Mouse (Mus musculus): Measurements from ENCODE around the gene Abcc3. TPM values are rescaled to one million over a fixed set of nuclear protein-coding genes. Genes with fewer than 3 reads are reported as not detected.
"Not testable (repeated sequence)": the region's sequence is repeated elsewhere in the genome, so short reads cannot be mapped to it uniquely, and the experiment has no call there.

The Abcc3 gene
- total and polyA plus RNA-seq, 2 experiments from 2014 or later = 0.99 to 3.6 TPM

- no peaks in the 10 kb centered on the region for H3K27me3 ChIP-seq (ENCODE audit: insufficient read depth, low read length)
- no peak for TF ChIP-seq CTCF (IDR thresholded peaks at IDR 0.05)
- H3K27ac ChIP-seq (ENCODE audit: low read depth, low read length) = no peak overlapping the region
- H3K4me1 ChIP-seq (ENCODE audit: insufficient read depth, low read length) = no peaks in the 10 kb centered on the region
- H3K9me3 ChIP-seq (ENCODE audit: low read length) = no peaks in the 10 kb centered on the region
- no peaks in the 10 kb centered on the region for H3K36me3 ChIP-seq (ENCODE audit: insufficient read depth, low read length)
- H3K9ac ChIP-seq (replicated peaks; ENCODE audit: low read length, poor library complexity, severe bottlenecking) = no peak overlapping the region
- no peak overlapping the region for H3K4me2 ChIP-seq (ENCODE audit: low read depth, low read length, poor library complexity, severe bottlenecking)
- 71% methylated on average over 6 of the region's 6 CpGs for WGBS
- no peak for DNase-seq (ENCODE audit: low spot score)
- ATAC-seq (ENCODE audit: low FRiP score) = no peak
- H3K4me3 ChIP-seq (ENCODE audit: low read depth, low read length) = no peak overlapping the region
These were observed 8.2 kb upstream of the Abcc3 start for GRCm38 (mm10) chr11:94400996-94401395.

DNA sequence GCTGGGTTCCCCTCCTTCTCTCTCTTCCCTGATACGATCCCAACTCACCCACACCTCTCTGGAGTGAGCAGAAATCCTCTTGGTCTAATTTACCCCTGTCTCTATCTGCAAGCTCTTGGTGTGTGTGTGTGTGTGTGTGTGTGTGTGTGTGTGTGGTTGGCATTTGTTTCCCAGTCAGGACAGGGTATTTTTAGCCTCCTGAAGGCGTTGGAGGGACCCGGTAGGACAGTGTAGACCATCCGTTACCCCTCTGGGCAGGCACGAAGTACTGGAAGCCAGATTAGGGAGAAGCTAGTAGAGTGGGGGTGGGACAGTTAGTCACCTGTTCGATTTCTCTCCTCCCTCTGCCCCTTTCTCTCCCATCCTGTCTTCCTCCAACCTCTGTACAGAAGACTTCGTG, 1.3 kb upstream of the Abcc3 start:
- 89% methylated on average over 7 of the region's 7 CpGs for WGBS
- DNase-seq (ENCODE audit: low spot score) = no peak

DNA sequence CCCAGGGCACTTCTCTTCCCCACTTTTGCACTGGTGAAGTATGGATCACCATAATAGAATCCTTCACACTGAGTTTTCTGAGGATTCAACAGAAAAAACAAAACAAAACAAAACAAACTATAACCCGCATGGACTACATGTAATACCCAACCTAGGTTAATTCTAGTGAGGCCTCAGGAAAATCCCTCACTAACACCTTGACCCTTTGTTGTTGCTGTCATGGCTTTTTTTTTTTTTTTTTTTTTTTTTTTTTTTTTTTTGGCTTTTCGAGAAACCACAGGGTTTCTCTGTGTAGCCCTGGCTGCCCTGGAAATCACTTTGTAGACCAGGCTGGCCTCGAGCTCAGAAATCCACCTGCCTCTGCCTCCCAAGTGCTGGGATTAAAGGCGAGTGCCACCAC, 693 bp upstream of the Abcc3 start:
- H3K36me3 ChIP-seq (ENCODE audit: insufficient read depth, low read length); DNase-seq (ENCODE audit: low spot score); H3K4me1 ChIP-seq (ENCODE audit: insufficient read depth, low read length); H3K4me3 ChIP-seq (ENCODE audit: low read depth, low read length); H3K9ac ChIP-seq (replicated peaks; ENCODE audit: low read length, poor library complexity, severe bottlenecking); H3K4me2 ChIP-seq (ENCODE audit: low read depth, low read length, poor library complexity, severe bottlenecking); H3K27ac ChIP-seq (ENCODE audit: low read depth, low read length); ATAC-seq (ENCODE audit: low FRiP score); H3K27me3 ChIP-seq (ENCODE audit: insufficient read depth, low read length); H3K9me3 ChIP-seq (ENCODE audit: low read length): not testable (repeated sequence)
- WGBS = 89% methylated on average over 4 of the region's 4 CpGs

More for the DNA sequence above, 1.3 kb upstream of the Abcc3 start:
- H3K9ac ChIP-seq (replicated peaks; ENCODE audit: low read length, poor library complexity, severe bottlenecking) = no peak overlapping the region
- no peak for ATAC-seq (ENCODE audit: low FRiP score)
- H3K9me3 ChIP-seq (ENCODE audit: low read length) = no peaks in the 10 kb centered on the region
- H3K4me2 ChIP-seq (ENCODE audit: low read depth, low read length, poor library complexity, severe bottlenecking) = no peak overlapping the region
- no peaks in the 10 kb centered on the region for H3K4me1 ChIP-seq (ENCODE audit: insufficient read depth, low read length)
- 0 out of 2 replicates have a peak, but pooled peaks cover 4% of the 10 kb centered on the region for H3K27me3 ChIP-seq (ENCODE audit: insufficient read depth, low read length)
- H3K36me3 ChIP-seq (ENCODE audit: insufficient read depth, low read length) = no peaks in the 10 kb centered on the region
- no peak overlapping the region for H3K27ac ChIP-seq (ENCODE audit: low read depth, low read length)
- no peak overlapping the region for H3K4me3 ChIP-seq (ENCODE audit: low read depth, low read length)
- TF ChIP-seq CTCF (IDR thresholded peaks at IDR 0.05) = no peak

DNA sequence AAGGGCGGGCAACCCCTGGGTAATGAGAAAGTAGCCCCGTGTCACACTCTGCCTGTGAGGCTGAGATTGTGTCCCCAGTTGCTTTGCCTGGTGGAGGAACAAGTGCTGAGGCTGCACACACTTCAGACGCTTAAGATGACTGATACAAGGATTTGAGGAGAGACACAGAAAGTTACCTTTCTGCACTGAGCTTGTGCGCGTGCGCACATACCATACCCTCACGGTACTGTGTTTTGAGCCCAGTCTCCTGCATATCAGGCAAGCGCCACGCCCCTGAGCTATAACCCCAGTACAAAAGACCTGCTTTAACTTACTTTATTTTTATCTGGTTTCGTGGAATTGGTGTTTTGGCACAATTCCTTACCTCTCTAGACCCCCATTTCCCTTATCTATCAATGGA, 1.1 kb downstream of the Abcc3 start:
- no peak overlapping the region for H3K9ac ChIP-seq (replicated peaks; ENCODE audit: low read length, poor library complexity, severe bottlenecking)
- no peak for TF ChIP-seq CTCF (IDR thresholded peaks at IDR 0.05)
- H3K4me2 ChIP-seq (ENCODE audit: low read depth, low read length, poor library complexity, severe bottlenecking) = no peak overlapping the region
- H3K27ac ChIP-seq (ENCODE audit: low read depth, low read length) = no peak overlapping the region
- 0 out of 2 replicates have a peak, but pooled peaks cover 4% of the 10 kb centered on the region for H3K27me3 ChIP-seq (ENCODE audit: insufficient read depth, low read length)
- WGBS = 89% methylated on average over 10 of the region's 10 CpGs
- H3K9me3 ChIP-seq (ENCODE audit: low read length) = no peaks in the 10 kb centered on the region
- no peak for DNase-seq (ENCODE audit: low spot score)
- no peaks in the 10 kb centered on the region for H3K36me3 ChIP-seq (ENCODE audit: insufficient read depth, low read length)
- no peak for ATAC-seq (ENCODE audit: low FRiP score)
- no peaks in the 10 kb centered on the region for H3K4me1 ChIP-seq (ENCODE audit: insufficient read depth, low read length)
- H3K4me3 ChIP-seq (ENCODE audit: low read depth, low read length) = no peak overlapping the region

DNA sequence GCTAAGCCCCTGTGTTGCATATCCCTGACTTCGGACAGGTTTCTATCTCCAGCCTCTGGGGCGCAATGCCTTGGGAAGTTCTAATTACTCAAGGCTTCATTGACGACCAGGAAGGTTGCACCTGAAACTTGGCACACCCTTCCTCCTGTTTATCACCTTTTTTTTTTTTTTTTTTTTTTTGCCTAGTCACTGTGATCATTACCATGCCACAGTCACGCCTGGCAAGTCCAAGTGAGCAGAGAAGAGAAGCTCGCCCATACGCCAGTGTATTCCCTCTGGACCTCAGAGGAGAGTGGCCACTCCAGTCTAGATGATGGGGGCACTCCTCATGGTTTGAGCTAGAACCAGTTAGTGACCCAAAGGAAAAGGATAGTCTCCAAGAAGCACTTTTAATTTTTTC, 2.0 kb downstream of the Abcc3 start:
- no peak overlapping the region for H3K9ac ChIP-seq (replicated peaks; ENCODE audit: low read length, poor library complexity, severe bottlenecking)
- H3K4me2 ChIP-seq (ENCODE audit: low read depth, low read length, poor library complexity, severe bottlenecking) = no peak overlapping the region
- no peak overlapping the region for H3K27ac ChIP-seq (ENCODE audit: low read depth, low read length)
- no peaks in the 10 kb centered on the region for H3K9me3 ChIP-seq (ENCODE audit: low read length)
- DNase-seq (ENCODE audit: low spot score) (no peak), ATAC-seq (ENCODE audit: low FRiP score) (no peak)
- peaks cover 5% of the 10 kb centered on the region; the same call in 1 of the 2 replicates for H3K4me1 ChIP-seq (ENCODE audit: insufficient read depth, low read length)
- 90% methylated on average over 6 of the region's 6 CpGs for WGBS
- H3K36me3 ChIP-seq (ENCODE audit: insufficient read depth, low read length) = no peaks in the 10 kb centered on the region
- no peak overlapping the region for H3K4me3 ChIP-seq (ENCODE audit: low read depth, low read length)
- 0 out of 2 replicates have a peak, but pooled peaks cover 4% of the 10 kb centered on the region for H3K27me3 ChIP-seq (ENCODE audit: insufficient read depth, low read length)
- TF ChIP-seq CTCF (IDR thresholded peaks at IDR 0.05) = no peak

GRCm38 (mm10) chr11:94389724-94390396, 2.9 kb downstream of the Abcc3 start:
- no peak overlapping the region for H3K4me3 ChIP-seq (ENCODE audit: low read depth, low read length)
- ATAC-seq (ENCODE audit: low FRiP score) (no peak), DNase-seq (ENCODE audit: low spot score) (no peak)
- WGBS = 52% methylated on average over 6 of the region's 6 CpGs
- 0 out of 2 replicates have a peak, but pooled peaks cover 4% of the 10 kb centered on the region for H3K27me3 ChIP-seq (ENCODE audit: insufficient read depth, low read length)
- no peak overlapping the region for H3K9ac ChIP-seq (replicated peaks; ENCODE audit: low read length, poor library complexity, severe bottlenecking)
- H3K4me2 ChIP-seq (ENCODE audit: low read depth, low read length, poor library complexity, severe bottlenecking) = no peak overlapping the region
- no peaks in the 10 kb centered on the region for H3K9me3 ChIP-seq (ENCODE audit: low read length)
- H3K27ac ChIP-seq (ENCODE audit: low read depth, low read length) = no peak overlapping the region
- peaks cover 5% of the 10 kb centered on the region; the same call in 1 of the 2 replicates for H3K4me1 ChIP-seq (ENCODE audit: insufficient read depth, low read length)
- no peak for TF ChIP-seq CTCF (IDR thresholded peaks at IDR 0.05)
- no peaks in the 10 kb centered on the region for H3K36me3 ChIP-seq (ENCODE audit: insufficient read depth, low read length)
